Mouse (Mus musculus): ENCODE results near the gene Med27. TPM values are rescaled to one million over a fixed set of nuclear protein-coding genes. Genes with fewer than 3 reads are reported as not detected.

The Med27 gene
- 39.2 to 53.5 TPM (median 46.1 TPM) in 4 replicates for total RNA-seq (2023; ENCODE audit: inconsistent age)

DNA sequence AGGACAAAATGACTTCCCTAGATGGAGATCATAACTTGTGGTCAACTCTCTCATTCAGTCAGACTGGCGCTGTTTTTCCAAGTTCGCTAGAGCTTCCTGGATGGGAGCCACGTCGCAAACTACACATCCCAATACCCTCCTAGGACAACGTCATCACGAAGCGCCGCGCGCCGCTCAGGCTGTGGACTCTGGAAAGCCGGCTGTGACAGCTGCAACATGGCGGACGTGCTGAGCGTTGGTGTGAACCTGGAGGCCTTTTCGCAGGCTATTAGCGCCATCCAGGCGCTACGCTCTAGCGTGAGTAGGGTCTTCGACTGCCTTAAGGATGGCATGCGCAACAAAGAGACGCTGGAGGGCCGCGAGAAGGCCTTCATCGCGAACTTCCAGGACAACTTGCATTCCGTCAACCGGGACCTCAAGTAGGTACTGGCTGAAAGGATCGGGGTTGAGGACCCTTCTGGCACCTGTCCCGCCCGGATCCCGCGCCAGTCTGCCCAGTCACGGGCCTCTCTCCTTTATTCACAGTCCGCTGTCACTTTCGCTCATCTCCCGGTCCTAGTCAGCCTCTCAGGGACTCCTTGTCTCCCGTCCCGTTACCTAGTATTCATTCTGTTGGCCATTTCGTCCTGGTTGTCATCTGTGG, at the start of gene Med27:
Gene Med27 (plus strand): TSS at position 191 of the 643 bp plus-strand sequence.

Other genes starting within 250 kb of the Med27 start
- 69.5 to 79.5 TPM (median 76.8 TPM) in 4 replicates for gene Setx, start 222.6 kb upstream of the Med27 start, total RNA-seq (2023; ENCODE audit: inconsistent age)
- gene Ntng2, start 93.8 kb upstream of the Med27 start, total RNA-seq (2023; ENCODE audit: inconsistent age) = 5.3 to 8.7 TPM (median 6.7 TPM) in 4 replicates